Mouse (Mus musculus) fibroblast of lung, adult 2 months (primary cell): ENCODE measurements around the gene Gm45713.
"Not testable (repeated sequence)": the region's sequence is repeated elsewhere in the genome, so short reads cannot be mapped to it uniquely, and the experiment has no call there.

Source experiments
- DNase-seq: peaks from one replicate; pipeline ENCODE4 v3.0.0-alpha.2; 2011; ENCODE audit warnings: low read depth

The Gm45713 gene

GRCm38 (mm10) chr7:45141914-45142313 is 5.9 kb upstream of the Gm45713 start:
- DNase-seq: no peak

GRCm38 (mm10) chr7:45141319-45141718 is 5.3 kb upstream of the Gm45713 start:
- DNase-seq: no peak

GRCm38 (mm10) chr7:45139904-45140723 is 4.1 kb upstream of the Gm45713 start:
- no peak for DNase-seq

GRCm38 (mm10) chr7:45138403-45138802 is 2.4 kb upstream of the Gm45713 start:
- no peak for DNase-seq

GRCm38 (mm10) chr7:45137171-45138006 is 1.4 kb upstream of the Gm45713 start:
- DNase-seq: no peak

- no peak for DNase-seq
Observed at GRCm38 (mm10) chr7:45135370-45135769, 661 bp downstream of the Gm45713 start.

GRCm38 (mm10) chr7:45134544-45135026 is 1.4 kb downstream of the Gm45713 start:
- no peak for DNase-seq

GRCm38 (mm10) chr7:45133446-45134159 is 2.4 kb downstream of the Gm45713 start:
- no peak for DNase-seq

- no peak for DNase-seq
Observed at GRCm38 (mm10) chr7:45131850-45132249, 4.2 kb downstream of the Gm45713 start.

- no peak for DNase-seq
Observed at GRCm38 (mm10) chr7:45129776-45130512, 6.1 kb downstream of the Gm45713 start.

- peak; percentile 65 for DNase-seq
Observed at GRCm38 (mm10) chr7:45129318-45129717, 6.7 kb downstream of the Gm45713 start.

GRCm38 (mm10) chr7:45128624-45129246 is 7.3 kb downstream of the Gm45713 start, which contains the start of gene Rpl13a:
Rpl13a (minus strand) TSS chr7:45128761.
- peak; percentile 99 for DNase-seq

GRCm38 (mm10) chr7:45127700-45128224 is 8.3 kb downstream of the Gm45713 start:
- DNase-seq: no peak

- no peak for DNase-seq
Observed at GRCm38 (mm10) chr7:45126844-45127699, 9.0 kb downstream of the Gm45713 start.

GRCm38 (mm10) chr7:45126147-45126843 is 9.7 kb downstream of the Gm45713 start:
- DNase-seq: no peak

GRCm38 (mm10) chr7:45125649-45126048 is 10.4 kb downstream of the Gm45713 start:
- not testable (repeated sequence) for DNase-seq

- peak; percentile 40 for DNase-seq
Observed at GRCm38 (mm10) chr7:45125144-45125600, 10.9 kb downstream of the Gm45713 start.

- peak; percentile 99 for DNase-seq
Observed at GRCm38 (mm10) chr7:45124224-45125143, 11.5 kb downstream of the Gm45713 start, which contains the start of gene Rps11. Rps11 (minus strand) TSS chr7:45124439.
